Mouse (Mus musculus) bone marrow, adult 2 months (tissue): ENCODE measurements around the gene Mfsd6. TPM values are rescaled to one million over a fixed set of nuclear protein-coding genes. Genes with fewer than 3 reads are reported as not detected.

Experiments used
- H3K27ac ChIP-seq: fragments of 200-500 bp; 2 replicates; pipeline ENCODE4 v1.5.1; 2012; ENCODE audit warnings: low read depth, mild to moderate bottlenecking, control low read depth, inconsistent platforms, low read length; ENCODE audit not compliant: control insufficient read depth, poor library complexity, insufficient read depth
- H3K4me1 ChIP-seq: fragments of 200-500 bp; 2 replicates; pipeline ENCODE4 v1.6.1; 2011; ENCODE audit warnings: low read length; ENCODE audit not compliant: control insufficient read depth, insufficient read depth
- H3K4me3 ChIP-seq: fragments of 200-500 bp; replicated peaks from 2 replicates; pipeline ENCODE3; 2011; ENCODE audit warnings: mild to moderate bottlenecking, low read depth, low read length, control low read depth; ENCODE audit not compliant: control insufficient read depth
- CTCF ChIP-seq: fragments of 200-500 bp; IDR thresholded peaks from 2 replicates; pipeline ENCODE4 v1.5.1; 2011; ENCODE audit warnings: low read length, control low read depth; ENCODE audit not compliant: control insufficient read depth, insufficient read depth
- POLR2A ChIP-seq: fragments of 200-500 bp; IDR thresholded peaks from 2 replicates; pipeline ENCODE4 v1.6.1; 2011; ENCODE audit warnings: low read depth, mild to moderate bottlenecking, control low read depth, low read length, borderline replicate concordance; ENCODE audit not compliant: control insufficient read depth
- WGBS: fragments of 180-500 bp; shearing (Covaris S2); methylation state at CpG from one replicate; pipeline ENCODE4 v1.1.7; 2018; 5-methylcytosine and 5-hydroxymethylcytosine counted together
- polyA plus RNA-seq: library from polyadenylated mRNA; stranded (reverse); fragments of >200 nt; gene quantifications from 2 replicates; pipeline ENCODE4 v1.2.4, GENCODE M21; 2011; ENCODE audit warnings: low replicate concordance; ENCODE audit not compliant: missing spikeins, insufficient read depth, insufficient read length

Mfsd6 gene
- 2.8 and 8.3 TPM in 2 replicates for polyA plus RNA-seq

DNA sequence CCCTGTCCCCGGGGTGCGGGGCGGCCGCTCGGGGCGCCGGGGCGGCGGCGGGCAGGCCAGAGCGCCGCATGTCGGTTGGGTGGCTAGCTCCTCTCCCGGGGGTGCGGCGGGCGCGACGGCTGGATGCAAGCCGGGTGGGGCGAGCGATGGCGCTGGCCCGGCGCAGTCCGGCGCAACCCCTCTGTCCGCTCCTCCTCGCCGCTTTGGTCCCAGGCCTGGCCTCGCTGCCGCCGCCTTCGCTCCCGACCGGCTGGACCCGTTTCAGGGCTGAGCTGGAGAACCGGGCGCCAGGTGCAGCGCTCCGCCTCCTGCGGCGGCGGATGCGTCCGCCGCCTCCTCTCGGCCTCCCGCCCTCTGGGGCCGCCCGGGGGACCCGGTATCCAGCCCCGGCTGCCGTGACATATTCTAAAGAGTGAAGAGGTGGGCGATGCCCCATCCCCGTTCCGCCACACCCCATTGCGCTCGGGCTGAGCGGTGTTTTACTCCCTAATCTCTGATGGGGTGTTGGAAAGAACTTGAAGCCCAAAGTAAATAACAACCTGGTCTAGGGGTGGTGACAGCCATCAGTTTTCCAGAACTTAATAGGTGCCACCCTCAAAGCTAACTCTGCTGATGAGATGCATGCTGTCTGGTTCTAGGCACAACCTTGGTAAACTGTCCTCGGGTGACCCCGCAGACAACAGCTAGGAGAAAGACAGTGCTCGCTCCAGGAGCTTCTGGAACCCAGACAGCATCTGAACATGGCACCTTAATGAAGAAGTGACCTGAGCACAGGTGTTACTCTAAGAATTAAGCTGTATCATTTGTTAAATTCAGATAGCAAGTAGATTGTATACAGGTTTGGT lies at the start of gene Mfsd6:
Gene Mfsd6 (minus strand): TSS at position 407 of the 845 bp plus-strand sequence.
- Histone ChIP-seq H3K4me3 (peak within 1 kb of the TSS; percentile 86), H3K4me1 (no peaks in the 10 kb centered on the region; the same call in 1 of the 2 replicates), H3K27ac (peak within 1 kb of the TSS; percentile 87)
- TF ChIP-seq CTCF (no peak), POLR2A (peak; percentile 46; the same call in 1 of the 2 replicates)
- WGBS: 4% methylated on average over 52 of the region's 63 CpGs

DNA sequence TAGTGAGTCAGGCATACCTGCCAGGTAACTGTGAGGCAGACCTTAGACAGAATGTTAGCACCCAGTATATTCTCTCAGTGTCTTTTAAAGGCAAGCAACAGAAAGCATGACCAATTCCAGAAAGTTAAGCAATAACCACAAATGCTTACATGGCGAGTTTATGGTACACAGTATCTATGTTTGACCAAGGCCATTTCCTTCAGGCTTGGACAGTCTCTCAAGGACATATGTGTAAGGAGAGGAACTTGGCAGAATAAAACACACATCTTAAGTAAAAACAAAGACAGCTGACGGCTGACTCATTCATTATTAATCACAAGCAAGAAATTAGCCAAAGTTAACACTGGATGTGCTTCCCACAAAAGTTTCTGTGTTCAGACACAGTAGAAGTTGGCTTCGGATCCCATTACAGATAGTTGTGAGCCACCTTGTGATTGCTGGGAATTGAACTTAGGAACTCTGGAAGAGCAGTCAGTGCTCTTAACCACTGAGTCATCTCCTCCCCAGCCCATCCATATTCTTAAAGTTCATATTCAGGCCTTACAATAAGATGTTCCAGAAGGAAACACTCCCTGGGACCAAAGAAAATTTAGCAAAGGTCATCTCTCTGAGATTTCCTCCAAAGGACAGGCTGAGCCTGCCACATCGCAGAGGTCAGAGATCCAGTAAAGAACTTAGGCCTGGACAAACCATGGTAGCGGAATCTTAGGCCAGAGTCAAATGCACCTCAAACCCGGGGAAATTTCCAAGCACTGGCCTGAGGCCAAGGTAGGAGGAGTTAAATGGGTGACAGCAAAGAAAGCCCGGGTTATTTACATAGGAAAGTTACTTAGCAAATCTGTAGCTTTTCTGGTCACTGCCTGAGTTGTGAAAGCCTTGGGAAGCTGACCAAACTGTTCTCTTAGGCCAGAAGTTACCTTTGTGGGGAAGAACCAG lies 38.2 kb upstream of the Mfsd6 start:
- Histone ChIP-seq H3K27ac (no peak overlapping the region), H3K4me1 (no peaks in the 10 kb centered on the region), H3K4me3 (no peak overlapping the region)
- 57% methylated on average over 7 of the region's 7 CpGs for WGBS
- no peak for TF ChIP-seq POLR2A
- no peak for TF ChIP-seq CTCF

DNA sequence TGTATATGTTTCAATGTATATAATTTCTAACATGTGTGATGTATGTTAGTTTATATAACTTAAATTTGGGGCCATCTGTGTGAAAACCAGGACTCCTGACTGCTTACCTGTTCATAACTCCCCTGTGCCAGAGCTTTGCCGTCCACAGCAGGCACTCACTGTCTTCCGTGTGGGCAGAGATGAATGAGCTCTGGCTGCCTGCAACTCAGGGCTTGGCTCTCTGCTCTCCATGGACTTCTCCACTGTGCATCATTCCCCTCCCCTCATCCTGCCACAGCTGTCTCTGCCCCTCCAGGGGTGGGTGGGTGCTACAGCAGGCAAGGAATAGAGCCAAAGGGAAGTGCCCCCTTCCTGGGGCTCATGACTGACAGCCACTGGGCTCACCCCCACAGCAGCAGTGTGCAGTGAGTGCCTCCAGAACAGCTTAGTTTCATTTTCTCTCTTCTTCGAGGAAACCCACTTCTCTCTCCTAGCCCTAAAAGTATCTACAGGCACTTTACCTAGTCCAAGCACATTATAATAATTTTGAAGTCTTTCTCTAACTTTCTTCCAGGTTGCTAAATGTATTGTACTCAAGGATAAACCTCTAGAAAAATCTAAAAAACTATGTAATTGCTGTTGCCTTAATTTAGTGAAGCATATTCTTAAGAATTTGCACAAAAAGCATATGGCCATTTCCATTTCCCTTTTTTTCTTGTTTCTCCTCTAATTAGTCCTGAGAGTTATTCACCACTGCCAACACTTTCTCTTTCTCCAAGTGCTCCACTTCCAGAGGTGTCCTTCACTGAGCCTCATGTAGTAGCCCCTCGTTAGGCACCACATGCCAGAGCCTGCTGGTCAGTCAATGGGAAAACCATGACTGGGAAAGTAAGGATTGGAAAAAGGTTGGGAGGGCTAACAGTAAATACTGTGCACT lies 36.9 kb upstream of the Mfsd6 start:
- WGBS: 22% methylated on average over 4 of the region's 4 CpGs
- TF ChIP-seq POLR2A (no peak), CTCF (no peak)
- Histone ChIP-seq H3K4me3 (peak overlapping the region; percentile 19), H3K27ac (no peak overlapping the region), H3K4me1 (no peaks in the 10 kb centered on the region)

DNA sequence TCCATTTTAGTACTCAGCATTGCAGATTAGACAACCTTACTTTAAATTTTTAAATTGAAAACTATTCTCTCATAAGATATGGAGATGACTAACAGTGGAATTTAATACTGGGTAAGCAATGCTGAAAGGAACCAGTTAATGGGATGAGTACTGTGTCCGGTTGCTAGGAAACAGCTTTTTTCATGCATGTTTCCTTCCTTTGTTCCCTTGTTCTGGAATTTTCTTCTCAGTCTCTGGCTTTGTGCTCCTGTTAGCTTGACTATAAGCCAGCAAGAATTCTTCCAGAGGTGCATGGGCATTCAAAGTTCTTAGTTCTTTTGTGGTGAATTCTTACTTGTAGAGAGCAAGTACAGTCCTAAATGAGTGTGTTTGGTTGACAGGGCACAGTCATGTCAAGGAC lies 30.9 kb upstream of the Mfsd6 start:
- Histone ChIP-seq H3K4me1 (no peaks in the 10 kb centered on the region; the same call in 1 of the 2 replicates), H3K27ac (no peak overlapping the region), H3K4me3 (no peak overlapping the region)
- no peak for TF ChIP-seq CTCF
- TF ChIP-seq POLR2A: no peak
- 76% methylated on average over 1 of the region's 1 CpGs for WGBS

DNA sequence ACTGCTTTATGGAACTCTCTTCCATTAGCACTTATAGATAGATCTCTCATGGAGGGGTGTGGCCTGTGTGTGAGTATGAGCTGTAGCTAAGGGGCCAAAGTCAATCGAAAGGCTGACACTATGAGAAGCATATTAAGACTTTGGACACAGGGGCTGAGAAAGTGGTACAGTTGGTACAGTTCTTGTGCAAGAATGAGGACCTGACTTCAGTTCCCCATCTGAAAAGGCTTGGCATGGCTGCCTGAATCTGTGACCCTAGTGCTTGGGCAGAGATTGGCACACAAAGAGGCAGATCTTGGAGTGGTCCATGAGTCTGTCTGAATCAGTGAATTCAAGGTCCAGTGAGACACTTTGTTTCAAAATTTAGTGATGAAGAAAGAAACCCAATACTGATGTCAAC lies 27.1 kb upstream of the Mfsd6 start:
- Histone ChIP-seq H3K4me3 (no peak overlapping the region), H3K4me1 (no peaks in the 10 kb centered on the region; the same call in 1 of the 2 replicates), H3K27ac (no peak overlapping the region)
- TF ChIP-seq POLR2A (no peak), CTCF (no peak)
- 46% methylated on average over 1 of the region's 1 CpGs for WGBS

DNA sequence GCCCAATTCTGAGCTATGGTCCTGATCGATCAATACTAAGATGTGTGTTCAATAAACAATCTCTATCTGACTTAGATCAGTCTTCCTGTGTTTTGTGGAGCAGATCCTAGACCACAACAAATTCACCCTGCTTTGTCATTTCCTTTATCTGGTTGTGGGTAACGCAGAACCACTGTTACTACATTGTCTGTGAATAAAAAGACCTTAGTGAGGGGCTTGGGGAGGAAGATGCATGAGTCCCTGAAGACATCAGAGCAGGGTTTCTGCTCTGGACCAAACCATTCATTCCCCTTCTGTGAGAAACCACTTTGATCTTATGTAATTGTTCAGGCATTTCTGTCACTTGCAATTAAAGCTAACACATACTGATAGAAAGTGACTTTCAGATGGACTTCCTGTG lies 26.6 kb upstream of the Mfsd6 start:
- H3K4me1 ChIP-seq: no peaks in the 10 kb centered on the region; the same call in 1 of the 2 replicates

DNA sequence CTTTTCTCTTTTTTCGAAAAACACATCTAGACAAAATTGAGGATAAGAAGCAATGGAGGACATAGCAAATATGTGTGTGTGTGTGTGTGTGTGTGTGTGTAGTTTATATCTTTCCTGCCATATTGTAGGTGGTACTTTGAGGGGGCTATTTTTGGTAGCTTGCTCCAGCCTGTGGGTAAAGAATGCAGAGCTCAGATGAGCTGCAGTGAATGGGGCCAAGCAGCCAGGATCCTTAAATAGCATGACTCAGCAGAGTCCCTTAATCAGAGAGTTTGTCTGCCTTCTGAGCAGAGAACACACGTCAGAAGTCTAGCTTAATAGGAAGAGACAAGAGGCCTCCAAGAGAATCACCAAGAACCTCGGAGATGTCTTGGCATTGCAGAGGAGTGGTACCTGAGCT lies 25.4 kb upstream of the Mfsd6 start:
- Histone ChIP-seq H3K4me1 (no peaks in the 10 kb centered on the region; the same call in 1 of the 2 replicates), H3K27ac (no peak overlapping the region), H3K4me3 (no peak overlapping the region)
- no peak for TF ChIP-seq POLR2A
- no peak for TF ChIP-seq CTCF
- WGBS: 33% methylated on average over 3 of the region's 3 CpGs

More for the DNA sequence above, 26.6 kb upstream of the Mfsd6 start:
- no peak overlapping the region for H3K27ac ChIP-seq
- TF ChIP-seq CTCF: no peak
- TF ChIP-seq POLR2A: no peak
- no peak overlapping the region for H3K4me3 ChIP-seq
- WGBS: 29% methylated on average over 2 of the region's 2 CpGs

DNA sequence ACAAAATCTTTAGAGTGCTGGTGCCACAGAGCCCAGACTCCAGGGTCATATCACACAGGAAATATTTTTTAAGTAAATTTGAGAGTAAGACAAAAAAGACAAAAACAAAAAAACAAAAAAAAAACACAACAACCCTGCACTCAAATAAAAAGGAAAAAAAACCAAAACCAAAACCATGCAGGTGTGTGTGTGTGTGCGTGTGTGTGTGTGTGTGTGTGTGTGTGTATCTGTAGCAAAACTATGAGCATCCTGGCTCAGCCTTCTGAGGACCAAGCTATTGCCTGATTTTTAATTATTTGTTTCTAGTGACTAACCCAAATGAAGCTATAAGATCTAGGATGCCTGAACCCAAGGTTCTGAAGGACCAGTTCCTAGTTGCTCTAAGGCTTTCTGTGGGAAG lies 24.4 kb upstream of the Mfsd6 start:
- WGBS: 87% methylated on average over 1 of the region's 1 CpGs
- Histone ChIP-seq H3K4me3 (no peak overlapping the region), H3K27ac (no peak overlapping the region), H3K4me1 (no peaks in the 10 kb centered on the region; the same call in 1 of the 2 replicates)
- no peak for TF ChIP-seq CTCF
- TF ChIP-seq POLR2A: no peak
